Comparison of ENCODE assay signal across 8 mouse cellular contexts in genomic region chr9:55946819-55947218, GRCm38 (mm10). TPM values are rescaled to one million over a fixed set of nuclear protein-coding genes. Genes with fewer than 3 reads are reported as not detected.
DNase-seq lines count a peak whose midpoint lies in the region; ATAC-seq and TF ChIP-seq lines count a peak whose summit lies in the region.

No protein-coding gene starts in this region.

- H3K4me3 ChIP-seq in left cerebral cortex, adult 2 months: no peak overlapping the region

- peak; percentile 78 for ATAC-seq in megakaryocyte-erythroid progenitor cell, adult 5-6 weeks (replicated peaks; ENCODE audit: low FRiP score, low TSS enrichment, poor library complexity, severe bottlenecking)

- peak; percentile 58 for TF ChIP-seq CTCF in left cerebral cortex, adult 2 months (IDR thresholded peaks at IDR 0.05)

- intact Hi-C loops in left cerebral cortex, adult 2 months (cut with DNase I): no loop called here

- DNase-seq in embryo, embryonic 10 days (ENCODE audit: low spot score): peak; percentile 18
- DNase-seq in embryo, embryonic 9.5 days (ENCODE audit: extremely low spot score): no peak
- peak in 1 of 2 experiments; percentile 25 for DNase-seq in left cerebral cortex, adult 2 months (ENCODE audit: extremely low spot score in 1 of 2, low spot score in 2 of 2)
- DNase-seq in left cerebral cortex, adult 11 months (ENCODE audit: low spot score): no peak
- peak; percentile 62 for DNase-seq in adipocyte (ENCODE audit: low spot score)
- peak; percentile 19 to 70 for DNase-seq in kidney, postnatal 36 days
- no peak for DNase-seq in frontal cortex, postnatal 10 days (ENCODE audit: low spot score in 2 of 2)

- H3K27ac ChIP-seq in left cerebral cortex, adult 2 months: no peak overlapping the region

RNA-seq across cellular contexts. Expression of gene Scaper, which starts 8.9 kb away (rescaled TPM):
- total RNA-seq in left cerebral cortex, adult 2 months (2021): 10 to 100 TPM; 31.9 to 33.1 TPM
- total RNA-seq in megakaryocyte-erythroid progenitor cell, adult 5-6 weeks (2014; fragmentation: Nextera tagmentation): 5.7 and 14.5 TPM in 2 replicates
- 10.0 and 10.3 TPM in 2 replicates for total RNA-seq in megakaryocyte-erythroid progenitor cell, adult 5-6 weeks (2017)

Comparison
In these comparisons a context has a peak if more than half of its experiments do, and no peak if none do; other contexts are left out.
1. DNase-seq: peak in embryo, embryonic 10 days (single experiment), adipocyte (single experiment) and kidney, postnatal 36 days (2 of 2); none in embryo, embryonic 9.5 days (single experiment), left cerebral cortex, adult 11 months (single experiment) and frontal cortex, postnatal 10 days (0 of 2).